Mouse (Mus musculus): ENCODE measurements around the gene Capzb. TPM values are rescaled to one million over a fixed set of nuclear protein-coding genes. Genes with fewer than 3 reads are reported as not detected.

Gene Capzb
- 335 and 369 TPM in 2 replicates for polyA plus RNA-seq (2016; fragmentation: Nextera tagmentation; extraction: Ambion mirVana)

DNA sequence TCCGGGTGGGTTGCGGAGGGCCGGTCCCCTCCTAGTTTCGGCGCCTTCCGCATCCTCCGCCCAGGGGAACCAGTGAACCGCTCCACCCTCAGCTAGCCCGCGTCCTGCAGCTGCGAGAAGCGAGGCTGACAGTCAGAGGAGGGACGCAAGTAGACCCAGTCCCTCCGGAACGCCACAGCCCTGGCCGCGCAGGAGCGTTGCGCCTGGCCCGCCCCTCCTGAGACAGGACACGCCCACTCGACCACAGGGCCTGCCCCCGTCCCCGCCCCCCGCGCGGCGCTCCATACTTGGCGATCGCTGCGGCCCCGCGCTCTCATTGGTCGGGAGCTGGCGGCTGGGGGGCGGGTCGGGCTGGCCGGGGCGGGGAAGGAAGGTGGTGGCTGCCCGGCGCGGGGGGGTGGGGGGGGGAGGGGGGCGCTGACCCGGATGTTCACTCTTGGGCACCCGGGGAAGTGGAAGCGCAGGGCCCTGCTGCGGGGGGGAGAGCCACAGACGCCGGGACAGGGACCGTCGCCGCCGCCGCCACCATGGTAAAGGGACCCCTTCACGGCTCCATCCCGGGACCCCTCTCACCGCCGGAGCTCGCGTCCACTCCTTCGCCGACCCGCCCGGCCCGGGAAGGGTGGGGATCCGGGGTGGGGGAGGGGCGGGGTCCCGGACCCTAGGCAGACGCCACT is at the start of gene Capzb:
Gene Capzb (plus strand): TSS at position 401 of the 677 bp plus-strand sequence.
- under 1% methylated on average over 56 of the region's 69 CpGs for WGBS

DNA sequence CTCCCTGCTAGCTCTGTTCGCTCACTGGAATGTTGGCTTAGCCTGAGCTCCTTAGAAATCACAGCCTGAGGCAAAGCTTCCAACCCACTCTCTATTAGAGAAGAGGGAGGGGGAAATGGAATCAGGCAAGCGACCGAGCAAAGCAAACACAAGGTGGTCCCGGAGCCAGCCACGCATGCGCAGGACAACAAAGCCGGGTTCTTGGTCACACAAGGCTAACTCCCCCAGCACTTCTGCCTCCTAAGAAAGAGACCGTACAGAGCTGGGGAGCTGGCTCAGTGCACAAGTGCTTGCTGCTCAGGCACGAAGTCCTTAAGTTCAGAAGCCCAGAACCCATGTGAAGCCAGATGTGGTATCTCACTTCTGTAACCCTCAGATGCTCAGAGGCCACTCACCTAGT is 49.7 kb upstream of the Capzb start:
- Histone ChIP-seq H3K4me2 (replicated peaks) (peak overlapping the region; percentile 32; the same call in 1 of the 2 replicates), H3K9me3 (replicated peaks) (peaks cover 7% of the 10 kb centered on the region)
- WGBS: 47% methylated on average over 9 of the region's 9 CpGs

More for the DNA sequence above, at the start of gene Capzb:
- Histone ChIP-seq H3K9ac (peak within 1 kb of the TSS; percentile 96), H3K9me3 (replicated peaks) (no peaks in the 10 kb centered on the region), H3K36me3 (no peaks in the 10 kb centered on the region), H3K27me3 (no peaks in the 10 kb centered on the region), H3K4me3 (peak within 1 kb of the TSS; percentile 89), H3K27ac (peak within 1 kb of the TSS; percentile 94), H3K4me1 (peaks cover 35% of the 10 kb centered on the region), H3K4me2 (replicated peaks) (peak within 1 kb of the TSS; percentile 100)
- ATAC-seq (ENCODE audit: low FRiP score): peak; percentile 98

DNA sequence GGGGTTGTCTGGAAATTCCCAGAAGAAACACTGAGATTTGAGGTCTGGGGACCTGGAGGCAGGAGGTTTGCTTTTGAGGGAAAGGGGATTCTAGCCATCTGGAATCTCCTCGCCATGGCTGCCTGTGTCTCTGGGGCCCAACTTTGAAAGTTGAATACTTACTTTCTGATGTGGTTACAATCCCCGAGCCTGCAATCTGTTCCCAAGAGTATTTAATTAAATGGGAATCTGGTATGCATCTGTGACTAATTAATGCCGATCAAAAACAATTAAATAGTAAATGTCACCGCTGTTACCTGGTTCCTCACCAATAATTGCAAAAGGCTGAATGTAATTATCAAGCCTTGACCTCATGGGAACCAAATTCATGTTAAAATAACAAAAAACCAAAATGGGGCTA is 48.1 kb upstream of the Capzb start:
- Histone ChIP-seq H3K4me3 (no peak overlapping the region), H3K27me3 (no peaks in the 10 kb centered on the region), H3K9me3 (replicated peaks) (peaks cover 16% of the 10 kb centered on the region), H3K4me2 (replicated peaks) (no peak overlapping the region), H3K4me1 (peaks cover 6% of the 10 kb centered on the region), H3K36me3 (no peaks in the 10 kb centered on the region), H3K27ac (no peak overlapping the region), H3K9ac (no peak overlapping the region)
- WGBS: 63% methylated on average over 4 of the region's 4 CpGs
- no peak for ATAC-seq (ENCODE audit: low FRiP score)

More for the DNA sequence above, 49.7 kb upstream of the Capzb start:
- Histone ChIP-seq H3K4me1 (peaks cover 6% of the 10 kb centered on the region), H3K9ac (no peak overlapping the region), H3K27ac (no peak overlapping the region), H3K36me3 (no peaks in the 10 kb centered on the region), H3K4me3 (no peak overlapping the region), H3K27me3 (no peaks in the 10 kb centered on the region)
- no peak for ATAC-seq (ENCODE audit: low FRiP score)

DNA sequence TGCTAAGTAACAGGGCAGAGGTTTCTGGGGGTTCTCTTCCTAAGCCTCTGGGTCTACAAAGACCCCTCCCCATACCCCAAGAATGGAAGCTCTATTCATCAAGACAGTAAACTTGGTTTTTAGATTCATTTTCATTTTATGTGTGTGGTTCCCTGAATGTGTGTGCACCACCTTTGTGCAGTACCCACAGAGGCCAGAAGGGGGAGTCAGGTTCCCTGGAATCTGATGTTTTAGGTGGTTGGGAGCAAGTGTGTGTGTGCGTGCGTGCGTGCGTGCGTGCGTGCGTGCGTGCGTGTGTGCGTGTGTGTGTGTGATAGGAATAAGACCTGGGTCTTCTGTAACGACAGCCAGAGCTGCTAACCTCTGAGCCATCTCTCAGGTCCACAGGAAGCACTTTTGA is 47.5 kb upstream of the Capzb start:
- no peaks in the 10 kb centered on the region for H3K27me3 ChIP-seq
- no peak for ATAC-seq (ENCODE audit: low FRiP score)
- no peak overlapping the region for H3K4me2 ChIP-seq (replicated peaks)
- no peak overlapping the region for H3K9ac ChIP-seq
- H3K4me1 ChIP-seq: peaks cover 6% of the 10 kb centered on the region
- WGBS: 92% methylated on average over 11 of the region's 11 CpGs
- peaks cover 16% of the 10 kb centered on the region for H3K9me3 ChIP-seq (replicated peaks)
- H3K27ac ChIP-seq: no peak overlapping the region
- no peaks in the 10 kb centered on the region for H3K36me3 ChIP-seq
- H3K4me3 ChIP-seq: no peak overlapping the region

GRCm38 (mm10) chr4:139146760-139147159 is 45.9 kb upstream of the Capzb start:
- no peak for ATAC-seq (ENCODE audit: low FRiP score)
- 83% methylated on average over 5 of the region's 5 CpGs for WGBS
- no peaks in the 10 kb centered on the region for H3K27me3 ChIP-seq

DNA sequence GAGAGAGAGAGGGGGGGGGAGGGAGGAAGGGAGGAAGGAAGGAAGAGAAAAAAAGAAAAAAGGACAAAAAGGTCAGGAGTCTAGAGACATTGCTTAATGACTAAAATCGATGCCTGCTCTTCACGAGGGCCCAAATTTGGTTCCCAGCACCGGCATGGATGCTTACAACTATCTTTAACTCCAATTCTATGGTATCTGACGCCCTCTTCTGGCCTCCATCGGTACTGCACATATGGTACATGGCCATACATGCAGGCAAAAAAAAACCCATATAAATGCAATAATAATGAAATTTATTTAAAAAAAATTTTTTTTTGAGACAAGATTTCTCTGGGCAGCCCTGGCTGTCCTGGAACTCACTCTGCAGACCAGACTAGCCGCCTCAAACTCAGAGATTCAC is 41.3 kb upstream of the Capzb start:
- 67% methylated on average over 6 of the region's 6 CpGs for WGBS
- H3K4me2 ChIP-seq (replicated peaks): no peak overlapping the region
- ATAC-seq (ENCODE audit: low FRiP score): no peak

More at GRCm38 (mm10) chr4:139146760-139147159, 45.9 kb upstream of the Capzb start:
- peaks cover 6% of the 10 kb centered on the region for H3K4me1 ChIP-seq
- no peak overlapping the region for H3K4me2 ChIP-seq (replicated peaks)
- H3K27ac ChIP-seq: no peak overlapping the region
- peaks cover 16% of the 10 kb centered on the region for H3K9me3 ChIP-seq (replicated peaks)
- no peak overlapping the region for H3K4me3 ChIP-seq
- no peaks in the 10 kb centered on the region for H3K36me3 ChIP-seq
- H3K9ac ChIP-seq: no peak overlapping the region

GRCm38 (mm10) chr4:139154576-139155307 is 38.0 kb upstream of the Capzb start:
- Histone ChIP-seq H3K4me2 (replicated peaks) (no peak overlapping the region), H3K27ac (no peak overlapping the region), H3K4me1 (no peaks in the 10 kb centered on the region), H3K9ac (no peak overlapping the region), H3K27me3 (no peaks in the 10 kb centered on the region), H3K36me3 (no peaks in the 10 kb centered on the region), H3K9me3 (replicated peaks) (no peaks in the 10 kb centered on the region; the same call in 1 of the 2 replicates), H3K4me3 (no peak overlapping the region)
- WGBS: 79% methylated on average over 20 of the region's 20 CpGs
- no peak for ATAC-seq (ENCODE audit: low FRiP score)

More for the DNA sequence above, 41.3 kb upstream of the Capzb start:
- Histone ChIP-seq H3K27me3 (no peaks in the 10 kb centered on the region), H3K9ac (no peak overlapping the region), H3K27ac (no peak overlapping the region), H3K9me3 (replicated peaks) (peaks cover 16% of the 10 kb centered on the region), H3K36me3 (no peaks in the 10 kb centered on the region), H3K4me3 (no peak overlapping the region), H3K4me1 (no peaks in the 10 kb centered on the region)

GRCm38 (mm10) chr4:139156538-139156937 is 36.2 kb upstream of the Capzb start:
- Histone ChIP-seq H3K4me1 (no peaks in the 10 kb centered on the region), H3K36me3 (no peaks in the 10 kb centered on the region), H3K27ac (no peak overlapping the region), H3K9ac (no peak overlapping the region), H3K4me3 (no peak overlapping the region), H3K27me3 (no peaks in the 10 kb centered on the region), H3K4me2 (replicated peaks) (no peak overlapping the region), H3K9me3 (replicated peaks) (no peaks in the 10 kb centered on the region)
- 93% methylated on average over 6 of the region's 6 CpGs for WGBS
- no peak for ATAC-seq (ENCODE audit: low FRiP score)

DNA sequence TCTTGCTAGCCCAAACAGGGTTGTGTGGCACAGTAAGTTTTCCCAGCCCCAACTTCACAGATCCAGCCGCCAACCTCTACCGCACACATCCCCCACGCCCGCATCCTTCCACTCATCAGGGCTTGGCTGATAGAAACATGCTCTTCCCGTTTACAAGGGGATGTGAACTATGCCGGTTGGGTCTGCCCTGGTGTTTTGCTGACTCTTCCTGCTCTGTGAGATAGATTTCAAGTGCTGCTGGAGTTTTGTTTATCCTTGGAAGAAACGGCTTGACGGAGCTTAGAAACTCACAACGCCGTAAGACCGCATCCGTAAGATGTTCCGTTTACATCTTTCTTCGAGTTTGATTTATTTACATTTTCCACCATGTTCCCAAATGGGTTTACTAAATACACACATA is 34.3 kb upstream of the Capzb start:
- Histone ChIP-seq H3K27me3 (no peaks in the 10 kb centered on the region), H3K4me1 (no peaks in the 10 kb centered on the region), H3K9ac (no peak overlapping the region), H3K9me3 (replicated peaks) (no peaks in the 10 kb centered on the region), H3K36me3 (no peaks in the 10 kb centered on the region), H3K27ac (no peak overlapping the region), H3K4me3 (no peak overlapping the region), H3K4me2 (replicated peaks) (no peak overlapping the region)
- no peak for ATAC-seq (ENCODE audit: low FRiP score)
- 88% methylated on average over 14 of the region's 14 CpGs for WGBS

GRCm38 (mm10) chr4:139161076-139161475 is 31.6 kb upstream of the Capzb start:
- no peaks in the 10 kb centered on the region for H3K36me3 ChIP-seq
- H3K9ac ChIP-seq: no peak overlapping the region
- no peak for ATAC-seq (ENCODE audit: low FRiP score)
- H3K9me3 ChIP-seq (replicated peaks): no peaks in the 10 kb centered on the region
- no peaks in the 10 kb centered on the region for H3K27me3 ChIP-seq
- no peaks in the 10 kb centered on the region for H3K4me1 ChIP-seq
- H3K27ac ChIP-seq: no peak overlapping the region
- no peak overlapping the region for H3K4me3 ChIP-seq
- no peak overlapping the region for H3K4me2 ChIP-seq (replicated peaks)
- WGBS: 75% methylated on average over 2 of the region's 2 CpGs

DNA sequence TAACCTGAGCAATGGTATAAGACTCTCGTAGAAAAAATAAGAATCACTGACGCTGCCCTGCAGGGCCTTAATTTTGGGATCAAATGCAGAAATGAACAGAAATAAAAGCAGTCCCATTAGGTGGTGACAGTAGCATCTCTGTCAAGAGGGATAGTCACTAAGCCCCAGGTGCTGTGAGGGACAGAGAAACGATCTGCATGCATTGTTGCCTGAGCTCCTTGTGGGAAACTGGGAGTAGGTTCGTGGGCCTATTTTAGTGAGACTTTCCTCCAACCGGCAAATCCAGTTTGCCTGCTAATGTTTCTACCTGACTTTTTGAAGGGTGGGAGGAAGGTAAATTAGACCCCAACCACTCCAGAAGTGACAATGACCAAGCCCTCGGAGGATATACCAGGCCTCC is 28.6 kb upstream of the Capzb start:
- no peak overlapping the region for H3K4me3 ChIP-seq
- no peak overlapping the region for H3K27ac ChIP-seq
- H3K4me2 ChIP-seq (replicated peaks): no peak overlapping the region
- H3K4me1 ChIP-seq: no peaks in the 10 kb centered on the region
- no peak overlapping the region for H3K9ac ChIP-seq
- H3K36me3 ChIP-seq: no peaks in the 10 kb centered on the region
- WGBS: 93% methylated on average over 6 of the region's 6 CpGs
- H3K9me3 ChIP-seq (replicated peaks): no peaks in the 10 kb centered on the region
- no peak for ATAC-seq (ENCODE audit: low FRiP score)
- H3K27me3 ChIP-seq: no peaks in the 10 kb centered on the region

GRCm38 (mm10) chr4:139165259-139165658 is 27.4 kb upstream of the Capzb start:
- Histone ChIP-seq H3K4me2 (replicated peaks) (no peak overlapping the region), H3K36me3 (no peaks in the 10 kb centered on the region), H3K27me3 (no peaks in the 10 kb centered on the region), H3K4me3 (no peak overlapping the region), H3K9ac (no peak overlapping the region), H3K27ac (no peak overlapping the region), H3K9me3 (replicated peaks) (no peaks in the 10 kb centered on the region), H3K4me1 (no peaks in the 10 kb centered on the region)
- ATAC-seq (ENCODE audit: low FRiP score): no peak
- WGBS: 80% methylated on average over 8 of the region's 8 CpGs
